Mouse (Mus musculus) ES-Bruce4 (cell line): Measurements from ENCODE around the gene Cldn3. TPM values are rescaled to one million over a fixed set of nuclear protein-coding genes. Genes with fewer than 3 reads are reported as not detected.

Experiments
- H3K27ac ChIP-seq: 2 replicates; pipeline ENCODE4 v1.5.1; 2012; ENCODE audit warnings: low read length, inconsistent platforms; ENCODE audit not compliant: insufficient read depth
- H3K27me3 ChIP-seq: 2 replicates; pipeline ENCODE4 v1.6.1; 2012; ENCODE audit warnings: mild to moderate bottlenecking, low read length, inconsistent platforms; ENCODE audit not compliant: control insufficient read depth, poor library complexity, insufficient read depth, severe bottlenecking
- H3K36me3 ChIP-seq: 2 replicates; pipeline ENCODE4 v1.6.1; 2012; ENCODE audit warnings: inconsistent platforms, mild to moderate bottlenecking, low read length, moderate library complexity; ENCODE audit not compliant: control insufficient read depth, poor library complexity, insufficient read depth, severe bottlenecking
- H3K4me1 ChIP-seq: one replicate; pipeline ENCODE4 v1.8.1; 2011; ENCODE audit warnings: low read length; ENCODE audit not compliant: control insufficient read depth, insufficient read depth
- H3K4me3 ChIP-seq: 2 replicates; pipeline ENCODE4 v1.5.1; 2011; ENCODE audit warnings: low read depth, mild to moderate bottlenecking, low read length
- H3K9ac ChIP-seq: 2 replicates; pipeline ENCODE4 v1.6.1; 2012; ENCODE audit warnings: low read depth, mild to moderate bottlenecking, inconsistent platforms; ENCODE audit not compliant: poor library complexity, severe bottlenecking
- H3K9me3 ChIP-seq: replicated peaks from 2 replicates; pipeline ENCODE4 v1.6.1; 2012; ENCODE audit warnings: mild to moderate bottlenecking, low read length, inconsistent platforms; ENCODE audit not compliant: control insufficient read depth, poor library complexity, insufficient read depth, severe bottlenecking
- POLR2A ChIP-seq: IDR thresholded peaks from one replicate; pipeline ENCODE4 v1.8.1; 2011; ENCODE audit warnings: low read length; ENCODE audit not compliant: insufficient read depth
- polyA plus RNA-seq: library from polyadenylated mRNA; stranded (reverse); fragments of >200 nt; gene quantifications from 2 replicates; pipeline ENCODE4 v1.2.4, GENCODE M21; 2011; ENCODE audit warnings: low read depth; ENCODE audit not compliant: missing spikeins, insufficient read depth, insufficient read length

Cldn3 gene
- polyA plus RNA-seq, 1 experiment = 22.4 TPM

DNA sequence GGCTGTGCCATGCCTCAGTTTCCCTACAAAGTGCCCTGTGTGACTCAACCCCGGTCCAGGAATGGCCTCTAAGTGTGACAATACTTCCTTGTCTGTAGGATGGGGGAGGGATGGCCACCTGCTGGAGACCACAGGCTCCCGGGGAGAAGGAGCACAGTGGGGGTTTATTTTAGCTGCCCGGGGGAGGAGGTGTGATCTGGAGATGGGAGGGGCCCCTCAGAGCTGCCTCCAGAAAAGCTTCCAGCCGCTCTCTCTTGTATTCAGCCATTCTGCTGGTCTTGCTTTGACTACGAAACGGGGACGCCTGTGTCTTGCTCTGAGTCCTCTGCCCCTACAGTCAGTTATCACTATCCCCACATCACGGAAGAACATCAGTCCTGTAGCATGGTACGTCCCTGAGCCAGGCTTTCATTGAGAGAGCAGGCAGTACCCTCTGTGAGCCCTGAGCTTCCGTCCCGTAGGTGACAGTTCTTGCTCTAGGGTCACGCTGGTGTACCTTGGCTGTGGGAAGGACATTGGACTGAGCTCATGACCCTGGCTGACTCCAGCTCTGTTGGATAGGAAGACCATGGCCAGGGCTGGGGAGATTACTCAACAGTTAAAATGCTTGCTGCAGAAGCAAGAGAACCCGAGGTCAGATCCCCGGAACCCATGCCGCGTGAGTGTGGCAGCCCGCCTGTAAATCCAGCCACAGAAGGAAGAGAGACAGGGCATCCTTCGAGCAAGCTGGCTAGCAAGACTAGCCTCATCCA lies 49.8 kb downstream of the Cldn3 start:
- TF ChIP-seq POLR2A = no peak
- H3K9me3 ChIP-seq = no peaks in the 10 kb centered on the region
- no peaks in the 10 kb centered on the region for H3K27me3 ChIP-seq
- no peak overlapping the region for H3K9ac ChIP-seq
- H3K27ac ChIP-seq = no peak overlapping the region
- H3K4me3 ChIP-seq = no peak overlapping the region
- no peaks in the 10 kb centered on the region for H3K36me3 ChIP-seq
- H3K4me1 ChIP-seq = no peaks in the 10 kb centered on the region

Other genes starting within 250 kb of the Cldn3 start
- gene Eln, start 238.9 kb upstream of the Cldn3 start, polyA plus RNA-seq = 1.9 and 2.2 TPM in 2 replicates
- not detected in 2 replicates for gene Tmem270, start 79.5 kb upstream of the Cldn3 start, polyA plus RNA-seq
- gene Cldn13, start 70.7 kb upstream of the Cldn3 start, polyA plus RNA-seq = not detected in 2 replicates
- gene Mettl27, start 53.8 kb upstream of the Cldn3 start, polyA plus RNA-seq = 36.3 and 37.5 TPM in 2 replicates
- gene Cldn4, start 39.3 kb upstream of the Cldn3 start, polyA plus RNA-seq = 259 and 279 TPM in 2 replicates
- 45.8 and 48.4 TPM in 2 replicates for gene Abhd11, start 22.9 kb downstream of the Cldn3 start, polyA plus RNA-seq
- 9.3 and 10.5 TPM in 2 replicates for gene Stx1a, start 37.3 kb downstream of the Cldn3 start, polyA plus RNA-seq
- 7.9 and 8.0 TPM in 2 replicates for gene Dnajc30, start 78.0 kb downstream of the Cldn3 start, polyA plus RNA-seq
- gene Bud23, start 78.7 kb downstream of the Cldn3 start, polyA plus RNA-seq = 71.1 and 102 TPM in 2 replicates
- gene Vps37d, start 92.1 kb downstream of the Cldn3 start, polyA plus RNA-seq = 4.2 and 5.7 TPM in 2 replicates
- gene Mlxipl, start 103.7 kb downstream of the Cldn3 start, polyA plus RNA-seq = 3.8 and 4.6 TPM in 2 replicates
- gene Tbl2, start 163.4 kb downstream of the Cldn3 start, polyA plus RNA-seq = 28.2 and 32.4 TPM in 2 replicates
- 19.5 and 24.0 TPM in 2 replicates for gene Bcl7b, start 182.1 kb downstream of the Cldn3 start, polyA plus RNA-seq
- 84.9 and 86.6 TPM in 2 replicates for gene Baz1b, start 201.1 kb downstream of the Cldn3 start, polyA plus RNA-seq